Mouse (Mus musculus) thymus, postnatal 14 days (tissue): ENCODE measurements around the gene Zfp583.
A peak's percentile ranks its signal among the peaks of the same experiment; 100 is the strongest.

Experiments used
- DNase-seq: peaks from one replicate; pipeline ENCODE4 v3.0.0; 2021

Gene Zfp583

GRCm38 (mm10) chr7:6285366-6285765, 45.7 kb downstream of the Zfp583 start:
- DNase-seq, result no peak

DNA sequence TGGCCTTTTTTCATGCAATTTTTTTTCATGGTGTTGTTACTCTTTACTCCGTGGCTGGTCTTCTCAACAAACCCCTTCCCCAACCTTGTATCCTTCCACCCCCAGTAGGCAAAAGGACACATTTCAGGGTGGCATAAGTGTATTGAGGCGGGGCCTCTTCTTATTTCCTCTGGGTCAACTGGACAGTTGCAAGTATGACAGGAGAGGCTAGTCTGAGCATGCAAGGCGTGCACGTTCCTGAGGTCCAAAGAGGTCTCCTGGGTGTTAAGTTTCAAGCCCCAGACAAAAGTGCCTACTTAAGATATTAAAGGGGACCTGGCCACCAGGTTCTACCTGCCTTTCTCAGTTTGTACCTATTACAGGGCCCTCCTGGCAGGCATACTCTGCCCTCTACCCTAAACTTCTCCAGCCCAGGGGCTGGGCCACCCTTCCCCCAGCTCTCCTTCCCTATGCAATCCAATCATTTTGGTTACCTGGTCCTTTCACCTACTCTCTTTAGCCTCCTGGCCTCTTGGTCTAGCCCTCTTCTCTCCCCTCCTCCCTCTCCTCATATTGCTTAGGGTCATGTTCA, 46.6 kb downstream of the Zfp583 start:
- no peak for DNase-seq

GRCm38 (mm10) chr7:6283451-6284075, 47.5 kb downstream of the Zfp583 start:
- peak; percentile 82 for DNase-seq

- peak; percentile 87 for DNase-seq
Measured at GRCm38 (mm10) chr7:6282749-6283148, 48.3 kb downstream of the Zfp583 start.

- DNase-seq, result no peak
Measured at GRCm38 (mm10) chr7:6277906-6278305, 53.2 kb downstream of the Zfp583 start.

- peak; percentile 62 for DNase-seq
Measured at GRCm38 (mm10) chr7:6265695-6266094, 65.4 kb downstream of the Zfp583 start.
